Comparison of ENCODE assay signal across 9 mouse cellular contexts in genomic region chr1:133209482-133209881, GRCm38 (mm10). TPM values are rescaled to one million over a fixed set of nuclear protein-coding genes. Genes with fewer than 3 reads are reported as not detected.
A peak's percentile ranks its signal among the peaks of the same experiment; 100 is the strongest.
DNase-seq lines count a peak whose midpoint lies in the region; ATAC-seq lines count a peak whose summit lies in the region.
"Had no signal": no experiment of that assay in that cellular context is flagged by ENCODE, and none has a peak within 500 bp of the region (broad histone marks: within the 10 kb centered on the region; RNA-seq: fewer than 3 reads in every experiment).

No protein-coding gene starts in this region.

- WGBS in hindbrain, embryonic 13.5 days = 27% methylated on average over 7 of the region's 7 CpGs
- 26% methylated on average over 7 of the region's 7 CpGs for WGBS in midbrain, embryonic 14.5 days

- H3K27me3 ChIP-seq in hindbrain, embryonic 13.5 days = no peaks in the 10 kb centered on the region
- no peaks in the 10 kb centered on the region for H3K27me3 ChIP-seq in midbrain, embryonic 14.5 days (ENCODE audit: control insufficient read depth, insufficient read depth, low read length)
- H3K27me3 ChIP-seq: limb, embryonic 15.5 days had no signal

- ATAC-seq in hindbrain, embryonic 13.5 days (ENCODE audit: low FRiP score) = no peak
- no peak for ATAC-seq in midbrain, embryonic 14.5 days (ENCODE audit: low FRiP score, low TSS enrichment)
- no peak; the same call in 1 of the 2 replicates for ATAC-seq in granulocyte monocyte progenitor cell, adult 5-6 weeks (replicated peaks; ENCODE audit: poor library complexity, severe bottlenecking)

- peaks cover 70% of the 10 kb centered on the region for H3K4me1 ChIP-seq in hindbrain, embryonic 13.5 days (replicated peaks)
- peaks cover 26% of the 10 kb centered on the region for H3K4me1 ChIP-seq in midbrain, embryonic 14.5 days (ENCODE audit: control insufficient read depth, insufficient read depth, low read length)

- no peaks in the 10 kb centered on the region for H3K36me3 ChIP-seq in hindbrain, embryonic 13.5 days
- no peaks in the 10 kb centered on the region for H3K36me3 ChIP-seq in midbrain, embryonic 14.5 days (ENCODE audit: control insufficient read depth, insufficient read depth, low read length)
- H3K36me3 ChIP-seq: limb, embryonic 15.5 days had no signal

- H3K27ac ChIP-seq in hindbrain, embryonic 13.5 days = peak overlapping the region; percentile 87
- peak overlapping the region; percentile 78 for H3K27ac ChIP-seq in midbrain, embryonic 14.5 days (replicated peaks; ENCODE audit: low read depth, low read length)
- H3K27ac ChIP-seq: limb, embryonic 15.5 days had no signal

- peak; percentile 28 for DNase-seq in cerebellum, adult 9-10 months
- DNase-seq in cerebellum, adult 8-10 months = no peak
- peak; percentile 81 for DNase-seq in MN1 (ENCODE audit: low spot score)
- DNase-seq in midbrain, embryonic 14.5 days = no peak
- no peak for DNase-seq in kidney, adult 8-10 months
- DNase-seq in left cerebral cortex, adult 9 months (ENCODE audit: low spot score in 2 of 2) = no peak

- peak overlapping the region; percentile 26; the same call in 1 of the 2 replicates for H3K4me2 ChIP-seq in hindbrain, embryonic 13.5 days
- H3K4me2 ChIP-seq in midbrain, embryonic 14.5 days (ENCODE audit: low read length) = peak overlapping the region; percentile 13
- H3K4me2 ChIP-seq: limb, embryonic 15.5 days had no signal

- peak overlapping the region; percentile 60 for H3K9ac ChIP-seq in hindbrain, embryonic 13.5 days
- H3K9ac ChIP-seq in midbrain, embryonic 14.5 days (replicated peaks; ENCODE audit: low read length) = peak overlapping the region; percentile 4; the same call in 1 of the 2 replicates
- H3K9ac ChIP-seq: limb, embryonic 15.5 days had no signal

- H3K4me3 ChIP-seq in hindbrain, embryonic 13.5 days = no peak overlapping the region
- no peak overlapping the region for H3K4me3 ChIP-seq in midbrain, embryonic 14.5 days (replicated peaks; ENCODE audit: low read depth, low read length)
- H3K4me3 ChIP-seq: limb, embryonic 15.5 days had no signal

- no peaks in the 10 kb centered on the region for H3K9me3 ChIP-seq in hindbrain, embryonic 13.5 days
- H3K9me3 ChIP-seq in midbrain, embryonic 14.5 days (ENCODE audit: control insufficient read depth, low read length) = no peaks in the 10 kb centered on the region
- H3K9me3 ChIP-seq: limb, embryonic 15.5 days had no signal

RNA-seq across cellular contexts. Expression of gene Plekha6, which starts 45.5 kb away (rescaled TPM):
- polyA plus RNA-seq in hindbrain, embryonic 13.5 days (2015; fragmentation: Nextera tagmentation; extraction: Ambion mirVana) = 20.4 and 20.7 TPM in 2 replicates
- 18.4 and 25.4 TPM in 2 replicates for polyA plus RNA-seq in midbrain, embryonic 14.5 days (2014; fragmentation: Nextera tagmentation; extraction: Ambion mirVana)
- total RNA-seq in granulocyte monocyte progenitor cell, adult 5-6 weeks (2014; fragmentation: Nextera tagmentation) = 0.32 and 1.7 TPM in 2 replicates
- 0.65 TPM in 1 of 2 replicates, not detected in the other for total RNA-seq in granulocyte monocyte progenitor cell, adult 5-6 weeks (2017)

Comparison
In these comparisons a context has a peak if more than half of its experiments do, and no peak if none do; other contexts are left out.
1. DNase-seq: peak in cerebellum, adult 9-10 months (single experiment) and MN1 (single experiment); none in cerebellum, adult 8-10 months (single experiment), midbrain, embryonic 14.5 days (single experiment), kidney, adult 8-10 months (0 of 2) and left cerebral cortex, adult 9 months (0 of 2).